Mouse (Mus musculus) testis, adult 2 months (tissue): Measurements from ENCODE around the gene Plcg2.

Source experiments
- CTCF ChIP-seq: fragments of 200-500 bp; IDR thresholded peaks from 2 replicates; pipeline ENCODE4 v1.5.1; 2012; ENCODE audit warnings: low read depth, mild to moderate bottlenecking, inconsistent platforms, low read length, moderate library complexity; ENCODE audit not compliant: control insufficient read depth, insufficient read depth, insufficient replicate concordance
- POLR2A ChIP-seq: fragments of 200-500 bp; IDR thresholded peaks from 2 replicates; pipeline ENCODE4 v1.6.1; 2012; ENCODE audit warnings: low read depth, mild to moderate bottlenecking, inconsistent platforms, low read length, moderate library complexity; ENCODE audit not compliant: control insufficient read depth

DNA sequence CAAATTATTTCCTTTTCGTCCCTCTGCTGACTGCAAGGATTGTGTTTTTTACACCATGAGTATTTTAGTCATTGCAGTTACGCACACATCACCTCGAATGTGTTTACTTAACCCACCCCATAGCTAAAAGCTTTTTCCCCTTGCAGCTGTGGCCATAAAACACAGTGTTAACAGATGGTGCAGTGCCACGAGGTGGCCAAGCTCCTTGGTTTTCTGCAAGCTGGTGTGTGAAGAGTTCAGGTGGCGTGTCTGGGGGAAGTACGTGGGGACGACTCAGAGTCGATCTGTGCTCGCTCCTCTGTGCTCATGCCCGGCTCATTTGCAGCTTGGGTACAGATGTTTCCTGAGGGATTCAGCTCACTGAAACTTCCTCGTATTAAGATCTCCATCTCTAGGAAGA lies 186.4 kb downstream of the Plcg2 start:
- no peak for TF ChIP-seq CTCF
- TF ChIP-seq POLR2A, result no peak
